Mouse (Mus musculus) thymus, adult 2 months (tissue): ENCODE data around the gene Eps8.

Source experiments
- CTCF ChIP-seq: fragments of 200-500 bp; IDR thresholded peaks from 2 replicates; pipeline ENCODE4 v1.5.1; 2012; ENCODE audit warnings: mild to moderate bottlenecking, control low read depth, low read length, moderate library complexity, borderline replicate concordance; ENCODE audit not compliant: control insufficient read depth, poor library complexity, insufficient read depth; ENCODE audit errors: extremely low read depth
- POLR2A ChIP-seq: fragments of 200-500 bp; IDR thresholded peaks from 2 replicates; pipeline ENCODE4 v1.6.1; 2012; ENCODE audit warnings: mild to moderate bottlenecking, low read length, control low read depth, moderate library complexity; ENCODE audit not compliant: control insufficient read depth, poor library complexity, insufficient read depth; ENCODE audit errors: extremely low read depth

DNA sequence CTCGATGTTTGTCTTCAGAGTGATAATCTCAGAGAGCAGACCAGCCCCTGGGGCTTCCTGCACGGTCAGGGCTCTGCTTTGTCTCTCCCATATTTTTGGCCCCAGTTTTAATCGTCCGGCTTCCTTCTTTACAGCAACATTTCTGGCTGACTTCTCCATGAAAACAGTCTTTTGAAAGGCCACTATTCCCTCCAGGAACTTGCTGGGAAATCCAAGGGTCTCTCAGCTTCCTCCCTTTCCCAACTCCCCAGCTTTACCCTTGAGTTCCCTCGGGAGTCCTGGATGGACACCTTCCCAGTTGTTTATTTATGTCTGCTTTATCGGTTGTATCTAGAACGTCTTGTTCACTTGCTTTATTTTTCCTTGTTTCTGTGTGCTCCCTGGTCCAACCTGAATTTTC is 197.5 kb downstream of the Eps8 start:
- TF ChIP-seq CTCF (no peak), POLR2A (no peak)
